Mouse (Mus musculus): ENCODE results near the gene Sart3.
A peak's percentile ranks its signal among the peaks of the same experiment; 100 is the strongest.
"Not testable (repeated sequence)": the region's sequence is repeated elsewhere in the genome, so short reads cannot be mapped to it uniquely, and the experiment has no call there.

Gene Sart3

GRCm38 (mm10) chr5:113772450-113772895, at the start of gene Sart3, which contains the start of gene Iscu:
Gene Sart3, minus strand, starts transcription at chr5:113772510.
Gene Iscu, plus strand, starts transcription at chr5:113772748.
- peak; percentile 89 to 95 for DNase-seq (ENCODE audit: low read depth in 1 of 2, low spot score in 2 of 2)

GRCm38 (mm10) chr5:113818572-113818971, 46.3 kb upstream of the Sart3 start:
- DNase-seq (ENCODE audit: low read depth in 1 of 2, low spot score in 2 of 2): no peak

- peak in 1 of 2 experiments; percentile 64 for DNase-seq (ENCODE audit: low read depth in 1 of 2, low spot score in 2 of 2)
Measured at GRCm38 (mm10) chr5:113815638-113816152, 43.4 kb upstream of the Sart3 start.

GRCm38 (mm10) chr5:113815041-113815389, 42.7 kb upstream of the Sart3 start:
- no peak for DNase-seq (ENCODE audit: low read depth in 1 of 2, low spot score in 2 of 2)

- no peak for DNase-seq (ENCODE audit: low read depth in 1 of 2, low spot score in 2 of 2)
Measured at GRCm38 (mm10) chr5:113814111-113815040, 42.1 kb upstream of the Sart3 start.

- no peak for DNase-seq (ENCODE audit: low read depth in 1 of 2, low spot score in 2 of 2)
Measured at GRCm38 (mm10) chr5:113813608-113814007, 41.3 kb upstream of the Sart3 start.

GRCm38 (mm10) chr5:113812638-113813037, 40.3 kb upstream of the Sart3 start:
- no peak for DNase-seq (ENCODE audit: low read depth in 1 of 2, low spot score in 2 of 2)

- DNase-seq (ENCODE audit: low read depth in 1 of 2, low spot score in 2 of 2): not testable (repeated sequence)
Measured at GRCm38 (mm10) chr5:113811824-113812420, 39.6 kb upstream of the Sart3 start.

GRCm38 (mm10) chr5:113810111-113810510, 37.8 kb upstream of the Sart3 start:
- DNase-seq (ENCODE audit: low read depth in 1 of 2, low spot score in 2 of 2): no peak

GRCm38 (mm10) chr5:113808177-113808576, 35.9 kb upstream of the Sart3 start:
- no peak for DNase-seq (ENCODE audit: low read depth in 1 of 2, low spot score in 2 of 2)

GRCm38 (mm10) chr5:113807712-113808111, 35.4 kb upstream of the Sart3 start:
- DNase-seq (ENCODE audit: low read depth in 1 of 2, low spot score in 2 of 2): no peak

- no peak for DNase-seq (ENCODE audit: low read depth in 1 of 2, low spot score in 2 of 2)
Measured at GRCm38 (mm10) chr5:113806414-113806813, 34.1 kb upstream of the Sart3 start.

GRCm38 (mm10) chr5:113805301-113805700, 33.0 kb upstream of the Sart3 start:
- DNase-seq (ENCODE audit: low read depth in 1 of 2, low spot score in 2 of 2): peak in 1 of 2 experiments; percentile 26

GRCm38 (mm10) chr5:113804395-113804966, 32.2 kb upstream of the Sart3 start:
- no peak for DNase-seq (ENCODE audit: low read depth in 1 of 2, low spot score in 2 of 2)

- DNase-seq (ENCODE audit: low read depth in 1 of 2, low spot score in 2 of 2): no peak
Measured at GRCm38 (mm10) chr5:113800280-113800679, 28.0 kb upstream of the Sart3 start, which contains the start of gene Tmem119. Gene Tmem119, minus strand, starts transcription at chr5:113800516.

GRCm38 (mm10) chr5:113799691-113800090, 27.4 kb upstream of the Sart3 start:
- no peak for DNase-seq (ENCODE audit: low read depth in 1 of 2, low spot score in 2 of 2)

GRCm38 (mm10) chr5:113798525-113798924, 26.2 kb upstream of the Sart3 start:
- no peak for DNase-seq (ENCODE audit: low read depth in 1 of 2, low spot score in 2 of 2)

GRCm38 (mm10) chr5:113797149-113797882, 25.0 kb upstream of the Sart3 start:
- no peak for DNase-seq (ENCODE audit: low read depth in 1 of 2, low spot score in 2 of 2)

GRCm38 (mm10) chr5:113796401-113797148, 24.3 kb upstream of the Sart3 start:
- no peak for DNase-seq (ENCODE audit: low read depth in 1 of 2, low spot score in 2 of 2)
